Mouse (Mus musculus) B cell, adult 67 days (primary cell): Measurements from ENCODE around the gene Shisa4. TPM values are rescaled to one million over a fixed set of nuclear protein-coding genes. Genes with fewer than 3 reads are reported as not detected.

Source experiments
- total RNA-seq, 2 experiments: library from RNA; stranded (reverse); gene quantifications; 4 replicates each; pipeline ENCODE4 v1.2.4; 2023

Gene Shisa4
- total RNA-seq = 1 to 10 TPM; 1.5 to 3.7 TPM

DNA sequence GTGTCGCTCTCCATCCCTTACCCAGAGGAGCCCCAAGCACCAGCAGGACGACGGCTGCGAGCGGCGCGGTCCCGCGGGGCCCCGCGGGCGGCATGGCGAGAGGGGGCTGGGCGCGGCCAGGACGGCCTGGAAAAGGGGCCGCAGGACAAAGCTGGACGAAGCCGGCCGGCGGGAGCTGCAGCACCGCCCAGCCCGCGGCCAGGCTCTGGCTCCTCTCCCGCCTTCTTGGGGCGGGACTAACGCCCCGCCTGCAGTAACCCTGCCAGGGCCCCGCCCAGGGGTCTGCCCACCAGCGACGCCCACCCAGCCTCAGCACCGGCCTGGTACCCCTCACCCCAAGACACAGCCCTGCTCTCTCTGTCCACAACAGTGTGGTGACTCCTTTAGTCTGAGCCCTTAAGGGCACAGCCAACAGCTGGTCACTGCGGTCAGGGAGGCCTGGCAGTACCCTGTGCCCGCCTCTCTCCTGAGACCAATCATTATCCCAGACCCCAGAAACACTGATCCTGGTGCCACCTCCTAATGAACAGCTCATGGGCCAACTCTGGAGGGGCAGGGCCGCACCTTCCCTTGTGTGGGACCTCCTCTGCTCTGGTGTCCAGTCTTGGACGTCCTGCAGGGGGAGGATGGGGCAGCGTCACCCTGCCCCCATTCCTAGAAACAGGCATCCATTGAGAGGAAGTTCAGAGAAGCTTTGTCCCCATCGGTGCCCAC, at the start of gene Shisa4:
TSS of gene Shisa4 (minus strand) at position 370 of the 714 bp plus-strand sequence.

DNA sequence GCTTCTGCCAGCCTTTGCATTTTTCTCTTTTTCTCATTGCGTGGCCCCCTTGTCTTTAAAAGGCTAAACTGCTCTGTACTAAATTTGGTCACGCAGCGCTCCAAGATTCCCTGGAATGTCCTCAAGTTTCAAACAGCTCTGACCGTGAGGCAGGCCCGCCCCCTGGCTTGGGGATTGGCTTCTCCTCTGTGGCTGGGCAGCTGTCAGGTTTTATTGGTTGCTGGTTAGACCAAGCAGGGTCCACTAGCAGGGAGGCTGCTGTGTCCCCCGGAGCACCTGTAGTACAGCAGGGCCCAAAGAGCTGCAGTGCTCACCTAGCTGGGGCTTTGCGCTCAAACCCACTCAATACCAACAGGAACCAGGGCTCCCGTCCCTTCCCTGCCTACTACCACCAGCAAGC, 50.5 kb downstream of the Shisa4 start, which contains the start of gene Lmod1:
TSS of gene Lmod1 (plus strand) at position 237 of the 400 bp plus-strand sequence.

Other genes with a start within 250 kb of the Shisa4 start
- gene Ptpn7, start 242.5 kb downstream of the Shisa4 start, total RNA-seq = 10 to 100 TPM; 31.7 to 45.4 TPM
- gene Arl8a, start 228.4 kb downstream of the Shisa4 start, total RNA-seq = 100 to 1,000 TPM; 105 to 126 TPM
- not detected for gene Gpr37l1, start 207.6 kb downstream of the Shisa4 start, total RNA-seq
- gene Elf3, start 116.7 kb downstream of the Shisa4 start, total RNA-seq = not detected
- 10 to 100 TPM; 30.5 to 36.6 TPM for gene Rnpep, start 91.2 kb downstream of the Shisa4 start, total RNA-seq
- 10 to 100 TPM; 41.3 to 60.5 TPM for gene Timm17a, start 61.5 kb downstream of the Shisa4 start, total RNA-seq
- not detected for gene Lmod1, start 50.4 kb downstream of the Shisa4 start, total RNA-seq
- gene Ipo9, start 55.3 kb upstream of the Shisa4 start, total RNA-seq = 10 to 100 TPM; 93.2 to 99.3 TPM
- 1 to 10 TPM in 1 of 2 experiments, under 1 TPM in 1; 0.03 to 1.0 TPM for gene Nav1, start 232.1 kb upstream of the Shisa4 start, total RNA-seq